Mouse (Mus musculus) cerebellum, adult 9-10 months (tissue): ENCODE measurements around the gene 3300002I08Rik.
"Not testable (repeated sequence)": the region's sequence is repeated elsewhere in the genome, so short reads cannot be mapped to it uniquely, and the experiment has no call there.

Experiments used
- DNase-seq: peaks from one replicate; pipeline ENCODE4 v3.0.0; 2022

3300002I08Rik gene

GRCm38 (mm10) chr2:150362113-150362877 lies at the start of gene 3300002I08Rik:
3300002I08Rik (minus strand) TSS chr2:150362765.
- peak; percentile 94 for DNase-seq

- DNase-seq: not testable (repeated sequence)
These were observed 49.6 kb upstream of the 3300002I08Rik start for GRCm38 (mm10) chr2:150412146-150412545.

DNA sequence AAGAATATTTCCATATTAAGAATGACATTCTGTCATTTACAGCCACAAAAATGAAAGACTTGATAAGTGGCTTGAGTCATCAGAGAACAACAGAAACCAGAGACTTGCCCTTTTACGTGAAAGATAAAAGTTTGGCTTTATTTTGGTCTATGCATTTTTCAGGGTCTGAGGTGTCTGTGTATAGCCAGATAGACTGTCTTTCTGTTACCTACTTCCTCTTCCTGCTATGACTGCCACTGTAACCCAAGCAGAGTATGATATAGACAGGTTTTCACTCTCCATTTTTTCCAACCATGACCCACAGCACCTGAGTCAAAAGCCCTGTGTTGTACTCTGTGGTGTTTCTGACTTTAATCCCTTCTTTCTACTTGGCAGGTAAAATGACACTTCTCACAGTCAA lies 27.6 kb upstream of the 3300002I08Rik start:
- no peak for DNase-seq

DNA sequence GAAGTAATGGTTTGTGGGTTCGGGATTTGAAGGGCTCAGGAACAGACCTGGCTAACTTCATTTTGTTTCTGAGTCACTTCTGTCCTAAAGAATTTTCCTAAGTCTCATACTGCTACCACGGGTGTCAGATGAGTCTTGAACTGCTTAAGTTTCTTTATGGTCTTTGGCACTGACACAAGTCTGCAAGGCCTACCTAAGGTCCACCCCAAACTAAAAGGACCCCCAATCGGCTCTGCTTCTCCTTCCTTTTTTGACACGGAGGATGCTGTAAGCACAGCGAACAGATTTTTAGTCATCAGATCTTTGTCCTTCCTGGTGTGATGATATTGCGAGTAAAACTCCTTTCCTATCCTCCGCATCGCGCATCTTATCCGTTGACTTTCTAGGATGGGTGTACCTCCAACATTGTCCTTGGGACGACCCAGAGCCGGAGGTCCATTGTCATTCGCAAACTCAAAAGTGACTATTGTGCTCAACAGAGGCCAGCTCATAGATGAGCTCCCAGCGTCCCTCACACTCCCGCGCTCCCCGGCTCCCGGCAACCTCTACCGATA lies 23.1 kb upstream of the 3300002I08Rik start:
- DNase-seq: peak; percentile 20

GRCm38 (mm10) chr2:150362878-150363229 lies 289 bp upstream of the 3300002I08Rik start:
- DNase-seq: no peak

DNA sequence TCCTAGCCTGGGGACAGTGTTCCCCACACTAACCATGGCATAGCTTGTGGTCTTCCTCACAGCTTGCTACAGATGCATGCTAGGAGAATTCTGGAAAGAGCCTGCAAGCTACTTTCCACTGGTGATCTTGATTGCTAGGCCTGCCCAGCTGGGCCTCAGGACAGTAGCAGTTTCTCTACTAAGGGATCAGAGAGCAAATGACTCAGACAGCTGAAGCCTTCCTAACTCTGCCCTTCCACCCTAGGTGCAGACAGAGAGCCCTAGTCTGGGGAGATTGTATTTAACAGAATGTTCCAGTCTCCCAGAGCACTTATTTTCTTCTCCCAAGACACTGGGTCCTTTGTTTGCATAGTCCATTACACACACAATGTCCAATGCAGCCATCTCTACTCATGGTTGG lies 5.4 kb downstream of the 3300002I08Rik start:
- not testable (repeated sequence) for DNase-seq

DNA sequence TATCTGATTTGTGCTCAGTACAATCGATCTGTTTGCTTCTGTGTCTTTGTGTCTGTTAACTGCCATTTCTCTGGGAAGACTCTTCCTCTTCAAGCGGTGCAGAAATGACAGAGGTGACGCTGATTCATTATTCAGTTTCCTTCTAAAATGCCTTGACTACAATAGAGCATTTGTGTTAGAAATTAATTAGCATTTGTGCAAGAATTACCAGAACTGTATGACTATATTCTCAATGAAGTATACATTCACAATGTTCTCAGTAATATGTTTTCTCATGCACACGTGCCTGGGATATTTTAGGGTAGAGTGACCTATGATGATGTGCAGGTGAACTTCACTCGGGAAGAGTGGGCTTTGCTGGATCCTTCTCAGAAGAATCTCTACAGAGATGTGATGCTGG lies 39.2 kb downstream of the 3300002I08Rik start, which contains the start of gene Gm10130:
Gene Gm10130 (plus strand): TSS at position 301 of the 400 bp plus-strand sequence.
- DNase-seq: no peak

DNA sequence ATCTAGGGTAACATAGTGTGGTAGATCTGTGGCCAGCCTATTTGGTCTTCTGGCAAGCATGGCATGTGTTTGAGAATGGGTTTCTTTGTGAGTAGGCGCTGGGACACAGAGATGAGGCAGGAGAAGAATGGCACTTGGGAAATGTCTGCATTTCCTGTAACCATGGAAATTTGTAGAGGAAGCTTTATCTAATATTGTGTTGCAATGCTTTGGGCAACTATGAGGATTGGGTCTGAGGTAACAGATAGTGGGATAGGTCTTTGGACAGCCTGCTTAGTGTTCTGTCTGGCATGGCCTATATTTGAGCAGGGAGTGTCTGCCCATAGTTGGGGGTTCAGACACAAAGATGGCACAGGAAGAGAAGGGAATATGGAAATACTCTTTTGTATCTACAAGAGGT lies 43.6 kb downstream of the 3300002I08Rik start:
- no peak for DNase-seq

DNA sequence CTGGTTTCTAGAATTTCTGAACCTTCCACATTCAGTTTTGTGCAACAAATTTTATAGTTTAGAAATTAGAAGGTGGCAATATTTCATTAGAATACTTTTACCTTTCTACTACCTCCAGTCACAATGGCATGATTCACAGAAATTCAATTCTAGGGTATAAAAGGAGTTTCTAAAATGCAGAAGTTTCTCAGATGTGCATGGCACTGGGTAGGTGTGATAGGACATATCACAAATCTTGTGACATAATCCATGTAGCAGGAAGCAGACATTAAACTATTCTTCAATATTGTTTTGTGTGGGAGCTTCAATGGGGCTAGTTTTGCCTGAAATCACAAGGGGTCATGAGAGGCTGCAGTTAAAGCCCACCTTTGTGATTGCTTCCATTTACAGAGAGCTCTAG lies 46.4 kb downstream of the 3300002I08Rik start:
- DNase-seq: no peak

- DNase-seq: peak; percentile 94
These were observed 51.3 kb downstream of the 3300002I08Rik start for GRCm38 (mm10) chr2:150310952-150311884.

- DNase-seq: no peak
These were observed 55.3 kb downstream of the 3300002I08Rik start for GRCm38 (mm10) chr2:150307183-150307773.

DNA sequence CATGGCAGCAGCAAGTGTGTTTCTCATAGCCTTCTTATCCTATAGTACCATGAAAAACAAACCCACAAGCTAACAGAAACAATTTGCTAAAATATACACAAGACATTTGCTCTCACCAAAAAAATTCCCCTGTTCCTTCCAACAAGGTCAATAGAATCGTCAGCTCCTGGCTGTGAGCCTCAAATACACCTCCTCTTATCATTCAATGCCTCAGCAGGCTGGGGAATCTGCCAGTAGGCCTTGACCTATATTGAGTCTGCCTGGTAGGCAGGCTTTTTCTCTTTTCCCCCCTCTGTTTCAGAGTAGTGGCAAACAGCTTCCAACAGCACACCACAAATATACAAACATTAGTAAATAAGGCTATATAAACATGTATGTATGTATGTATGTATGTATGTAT lies 63.5 kb downstream of the 3300002I08Rik start:
- no peak for DNase-seq

GRCm38 (mm10) chr2:150293669-150294068 lies 68.9 kb downstream of the 3300002I08Rik start:
- DNase-seq: no peak
